Mouse (Mus musculus): ENCODE measurements around the gene Chd4. TPM values are rescaled to one million over a fixed set of nuclear protein-coding genes. Genes with fewer than 3 reads are reported as not detected.
A peak's percentile ranks its signal among the peaks of the same experiment; 100 is the strongest.

Gene Chd4
- polyA plus RNA-seq, 1 experiment = 42.5 TPM

DNA sequence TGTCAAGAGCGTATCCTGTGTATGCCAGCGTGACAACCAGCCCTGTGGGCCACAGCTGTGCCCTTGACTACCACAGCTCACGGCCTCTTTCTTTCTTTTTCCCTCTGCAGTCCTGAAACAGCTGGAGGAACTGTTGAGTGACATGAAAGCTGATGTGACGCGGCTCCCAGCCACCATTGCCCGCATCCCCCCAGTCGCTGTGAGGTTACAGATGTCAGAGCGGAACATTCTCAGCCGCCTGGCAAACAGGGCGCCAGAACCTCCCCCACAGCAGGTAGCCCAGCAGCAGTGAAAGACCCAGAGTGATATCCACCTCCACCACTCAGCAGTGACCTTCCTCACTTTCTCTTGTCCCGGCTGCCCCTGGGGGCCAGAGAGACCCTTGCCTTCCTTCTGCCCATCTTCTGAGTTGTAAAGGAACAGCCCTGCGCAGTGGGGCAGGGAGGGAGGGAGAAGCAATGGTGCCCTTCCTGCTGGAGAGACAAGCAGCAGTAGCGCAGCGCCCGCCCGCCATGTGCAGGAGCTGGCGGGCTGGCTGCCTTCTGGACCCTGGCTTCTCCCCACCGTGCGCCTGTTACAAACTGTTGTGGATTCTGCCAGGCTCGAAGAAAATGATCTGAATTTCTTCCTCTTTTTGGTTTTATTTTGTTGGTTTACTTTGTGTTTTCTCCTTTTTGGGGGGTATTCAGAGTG lies 34.1 kb downstream of the Chd4 start:
- H3K27me3 ChIP-seq (ENCODE audit: control insufficient read depth, insufficient read depth, low read length) = no peaks in the 10 kb centered on the region
- H3K36me3 ChIP-seq (ENCODE audit: control insufficient read depth, insufficient read depth, low read length) = peaks cover 4% of the 10 kb centered on the region
- no peak for TF ChIP-seq POLR2A (IDR thresholded peaks at IDR 0.05; ENCODE audit: control insufficient read depth, low read depth, low read length)
- TF ChIP-seq CTCF (IDR thresholded peaks at IDR 0.05; ENCODE audit: control insufficient read depth, insufficient read depth, insufficient replicate concordance, low read depth, low read length) = no peak
- H3K4me3 ChIP-seq (ENCODE audit: control insufficient read depth, low read depth, low read length) = no peak overlapping the region
- no peaks in the 10 kb centered on the region; the same call in 1 of the 2 replicates for H3K4me1 ChIP-seq (ENCODE audit: control insufficient read depth, insufficient read depth, low read length)
- H3K27ac ChIP-seq (ENCODE audit: control insufficient read depth, insufficient read depth, low read depth, low read length) = no peak overlapping the region

DNA sequence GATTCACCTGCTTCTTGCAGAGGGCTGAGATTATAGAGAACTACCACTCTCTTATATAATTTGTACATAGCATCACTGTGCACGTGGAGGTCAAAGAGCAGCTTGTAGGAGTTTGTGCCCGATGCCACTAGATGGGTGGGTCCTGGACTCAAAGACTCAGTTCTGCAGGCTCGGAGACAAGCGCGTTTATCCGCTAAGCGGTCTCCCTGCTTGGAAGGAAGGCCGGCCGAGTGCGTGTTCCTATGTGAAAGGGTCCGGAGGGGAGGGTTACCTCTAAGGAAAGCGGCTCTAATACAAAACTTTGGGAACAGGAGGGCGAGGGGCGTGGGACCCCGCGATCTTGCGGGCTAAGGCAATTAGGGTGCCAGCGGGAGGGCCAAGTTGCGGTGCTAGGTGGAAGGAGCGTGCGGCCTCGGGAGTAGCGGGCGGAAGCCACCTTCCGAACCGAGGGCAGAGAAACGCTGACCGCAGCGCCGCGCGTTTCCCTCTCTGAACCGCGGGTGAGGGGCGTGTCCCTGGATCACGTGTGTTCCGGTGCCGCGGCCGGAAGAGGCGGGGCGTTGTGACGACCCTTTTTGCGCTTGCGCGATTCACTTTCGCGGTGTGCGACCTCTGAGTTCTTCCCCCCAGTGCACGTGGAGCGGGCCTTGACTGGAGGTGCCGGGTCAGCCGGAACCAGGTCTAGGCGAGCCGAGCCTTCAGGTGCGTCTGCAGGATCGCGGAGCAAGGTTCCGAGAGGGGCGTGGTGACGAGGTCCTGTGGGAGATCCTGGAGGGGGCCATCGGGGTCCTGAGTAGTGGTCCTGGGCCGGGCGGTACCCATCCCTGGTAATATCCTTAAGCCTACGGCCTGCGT lies 35.7 kb downstream of the Chd4 start, which contains the start of gene Nop2:
TSS of gene Nop2 (plus strand) at position 608 of the 855 bp plus-strand sequence.
- H3K4me1 ChIP-seq (ENCODE audit: control insufficient read depth, insufficient read depth, low read length) = no peaks in the 10 kb centered on the region; the same call in 1 of the 2 replicates
- peak within 1 kb of the TSS; percentile 85 for H3K27ac ChIP-seq (ENCODE audit: control insufficient read depth, insufficient read depth, low read depth, low read length)
- no peaks in the 10 kb centered on the region for H3K27me3 ChIP-seq (ENCODE audit: control insufficient read depth, insufficient read depth, low read length)
- peaks cover 4% of the 10 kb centered on the region for H3K36me3 ChIP-seq (ENCODE audit: control insufficient read depth, insufficient read depth, low read length)
- TF ChIP-seq POLR2A (IDR thresholded peaks at IDR 0.05; ENCODE audit: control insufficient read depth, low read depth, low read length) = peak; percentile 99
- no peak for TF ChIP-seq CTCF (IDR thresholded peaks at IDR 0.05; ENCODE audit: control insufficient read depth, insufficient read depth, insufficient replicate concordance, low read depth, low read length)
- peak within 1 kb of the TSS; percentile 96 for H3K4me3 ChIP-seq (ENCODE audit: control insufficient read depth, low read depth, low read length)

DNA sequence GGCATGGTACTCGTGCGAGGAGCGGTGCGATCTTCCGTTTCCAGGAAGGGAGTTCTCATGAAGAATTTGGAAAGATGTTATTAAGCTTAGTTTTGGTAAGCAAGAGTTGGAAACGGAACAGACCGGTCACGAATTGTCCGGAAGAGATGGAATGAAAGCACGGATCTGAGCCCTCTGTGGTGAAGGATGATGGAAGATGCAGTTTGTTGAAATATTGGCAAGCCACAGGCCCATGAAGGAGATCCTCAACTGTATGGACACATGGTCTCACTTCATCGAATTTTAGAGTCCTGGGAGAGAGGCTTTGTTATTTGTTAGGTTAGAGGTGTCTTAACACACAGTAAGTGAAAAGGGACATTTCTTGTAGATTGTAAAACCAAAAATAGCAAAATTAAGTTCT lies 36.7 kb downstream of the Chd4 start:
- H3K4me1 ChIP-seq (ENCODE audit: control insufficient read depth, insufficient read depth, low read length) = no peaks in the 10 kb centered on the region; the same call in 1 of the 2 replicates
- TF ChIP-seq POLR2A (IDR thresholded peaks at IDR 0.05; ENCODE audit: control insufficient read depth, low read depth, low read length) (no peak), CTCF (IDR thresholded peaks at IDR 0.05; ENCODE audit: control insufficient read depth, insufficient read depth, insufficient replicate concordance, low read depth, low read length) (no peak)
- H3K4me3 ChIP-seq (ENCODE audit: control insufficient read depth, low read depth, low read length) = peak overlapping the region; percentile 96
- peaks cover 4% of the 10 kb centered on the region for H3K36me3 ChIP-seq (ENCODE audit: control insufficient read depth, insufficient read depth, low read length)
- no peaks in the 10 kb centered on the region for H3K27me3 ChIP-seq (ENCODE audit: control insufficient read depth, insufficient read depth, low read length)
- H3K27ac ChIP-seq (ENCODE audit: control insufficient read depth, insufficient read depth, low read depth, low read length) = peak overlapping the region; percentile 79

DNA sequence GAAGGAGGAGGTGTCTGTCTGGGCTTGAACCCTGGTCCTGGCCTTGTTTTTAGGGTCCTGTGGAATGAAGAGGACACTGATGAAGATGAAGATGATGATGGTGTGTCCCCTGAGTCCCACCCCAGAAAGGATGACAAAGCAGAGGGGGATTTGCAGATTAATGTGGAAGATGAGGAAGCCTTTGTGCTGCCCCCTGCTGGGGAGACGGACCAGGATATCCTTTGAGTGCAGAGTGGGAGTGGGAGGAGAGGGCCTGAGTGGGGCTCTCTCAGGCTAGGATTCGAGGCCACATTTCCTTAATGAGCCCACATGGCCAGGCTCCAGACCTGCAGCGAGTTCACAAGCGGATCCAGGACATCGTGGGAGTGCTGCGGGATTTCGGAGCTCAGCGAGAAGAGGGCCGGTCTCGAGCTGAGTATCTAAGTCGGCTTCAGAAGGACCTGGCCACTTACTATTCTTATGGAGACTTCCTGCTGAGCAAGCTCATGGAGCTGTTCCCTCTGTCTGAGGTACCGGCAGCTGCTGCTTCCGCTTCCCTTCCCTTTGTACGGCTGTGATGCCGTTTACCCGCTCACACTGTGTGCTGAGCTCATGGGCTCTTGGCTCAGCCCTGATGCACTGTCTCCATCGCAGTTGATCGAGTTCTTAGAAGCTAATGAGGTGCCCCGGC lies 41.4 kb downstream of the Chd4 start:
- H3K4me1 ChIP-seq (ENCODE audit: control insufficient read depth, insufficient read depth, low read length) = no peaks in the 10 kb centered on the region; the same call in 1 of the 2 replicates
- H3K4me3 ChIP-seq (ENCODE audit: control insufficient read depth, low read depth, low read length) = no peak overlapping the region
- H3K27me3 ChIP-seq (ENCODE audit: control insufficient read depth, insufficient read depth, low read length) = no peaks in the 10 kb centered on the region
- no peak for TF ChIP-seq POLR2A (IDR thresholded peaks at IDR 0.05; ENCODE audit: control insufficient read depth, low read depth, low read length)
- no peak; the same call in 1 of the 2 replicates for TF ChIP-seq CTCF (IDR thresholded peaks at IDR 0.05; ENCODE audit: control insufficient read depth, insufficient read depth, insufficient replicate concordance, low read depth, low read length)
- H3K27ac ChIP-seq (ENCODE audit: control insufficient read depth, insufficient read depth, low read depth, low read length) = no peak overlapping the region
- peaks cover 4% of the 10 kb centered on the region for H3K36me3 ChIP-seq (ENCODE audit: control insufficient read depth, insufficient read depth, low read length)

DNA sequence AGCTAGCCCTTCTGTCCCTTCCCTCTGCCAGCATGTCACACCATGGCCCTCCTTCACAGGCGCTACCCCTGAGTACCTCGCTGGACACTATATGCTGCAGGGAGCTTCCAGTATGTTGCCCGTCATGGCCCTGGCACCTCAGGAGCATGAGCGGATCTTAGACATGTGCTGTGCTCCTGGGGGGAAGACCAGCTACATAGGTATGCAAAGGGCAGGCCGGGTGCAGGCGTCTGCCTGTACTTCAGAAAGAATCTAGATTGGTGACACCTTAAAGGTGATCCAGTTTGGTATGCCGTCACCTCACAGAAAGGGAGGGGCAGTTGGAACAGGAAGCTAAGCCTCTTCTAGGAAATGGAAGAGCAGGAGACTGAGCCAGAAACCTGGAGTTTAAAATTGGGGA lies 44.0 kb downstream of the Chd4 start:
- TF ChIP-seq CTCF (IDR thresholded peaks at IDR 0.05; ENCODE audit: control insufficient read depth, insufficient read depth, insufficient replicate concordance, low read depth, low read length) (no peak), POLR2A (IDR thresholded peaks at IDR 0.05; ENCODE audit: control insufficient read depth, low read depth, low read length) (no peak)
- peaks cover under 1% of the 10 kb centered on the region; the same call in 1 of the 2 replicates for H3K36me3 ChIP-seq (ENCODE audit: control insufficient read depth, insufficient read depth, low read length)
- H3K27me3 ChIP-seq (ENCODE audit: control insufficient read depth, insufficient read depth, low read length) = no peaks in the 10 kb centered on the region

DNA sequence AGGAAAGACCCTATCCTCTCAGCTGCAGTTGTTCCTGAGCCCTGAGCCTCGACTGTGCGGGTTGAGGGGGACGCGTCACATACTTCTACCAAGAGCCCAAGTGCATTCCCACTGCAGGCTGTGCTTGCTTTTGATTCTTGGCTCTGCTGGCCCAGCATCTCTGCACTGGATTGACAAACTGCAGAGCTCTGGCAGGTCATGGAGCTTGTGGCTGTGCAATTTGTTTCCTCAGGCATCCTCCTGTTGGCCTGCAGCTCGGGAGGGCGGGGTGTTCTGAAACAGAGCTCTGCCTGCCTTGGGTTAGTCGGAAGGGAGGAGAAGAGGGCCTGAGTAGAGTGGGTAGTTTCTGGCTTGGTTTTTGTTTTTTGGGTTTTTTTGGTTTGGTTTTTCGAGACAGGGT lies 46.7 kb downstream of the Chd4 start:
- H3K36me3 ChIP-seq (ENCODE audit: control insufficient read depth, insufficient read depth, low read length) = no peaks in the 10 kb centered on the region; the same call in 1 of the 2 replicates
- TF ChIP-seq POLR2A (IDR thresholded peaks at IDR 0.05; ENCODE audit: control insufficient read depth, low read depth, low read length) (no peak), CTCF (IDR thresholded peaks at IDR 0.05; ENCODE audit: control insufficient read depth, insufficient read depth, insufficient replicate concordance, low read depth, low read length) (no peak)

More for the DNA sequence above, 44.0 kb downstream of the Chd4 start:
- H3K4me1 ChIP-seq (ENCODE audit: control insufficient read depth, insufficient read depth, low read length) = peaks cover 6% of the 10 kb centered on the region
- no peak overlapping the region for H3K4me3 ChIP-seq (ENCODE audit: control insufficient read depth, low read depth, low read length)
- no peak overlapping the region for H3K27ac ChIP-seq (ENCODE audit: control insufficient read depth, insufficient read depth, low read depth, low read length)

More for the DNA sequence above, 46.7 kb downstream of the Chd4 start:
- Histone ChIP-seq H3K4me3 (ENCODE audit: control insufficient read depth, low read depth, low read length) (no peak overlapping the region), H3K4me1 (ENCODE audit: control insufficient read depth, insufficient read depth, low read length) (peaks cover 14% of the 10 kb centered on the region), H3K27ac (ENCODE audit: control insufficient read depth, insufficient read depth, low read depth, low read length) (no peak overlapping the region), H3K27me3 (ENCODE audit: control insufficient read depth, insufficient read depth, low read length) (no peaks in the 10 kb centered on the region)
